Mouse (Mus musculus) central nervous system, embryonic 18 days (tissue): Measurements from ENCODE around the gene Gtf2f1. TPM values are rescaled to one million over a fixed set of nuclear protein-coding genes. Genes with fewer than 3 reads are reported as not detected.

Source experiments
- polyA plus RNA-seq: library from polyadenylated mRNA; depleted of rRNA; stranded (reverse); fragments of >200 nt; gene quantifications from 2 replicates; pipeline ENCODE4 v1.2.3, GENCODE M21; 2012; rRNA removed

The Gtf2f1 gene
- 80.5 and 81.7 TPM in 2 replicates for polyA plus RNA-seq

DNA sequence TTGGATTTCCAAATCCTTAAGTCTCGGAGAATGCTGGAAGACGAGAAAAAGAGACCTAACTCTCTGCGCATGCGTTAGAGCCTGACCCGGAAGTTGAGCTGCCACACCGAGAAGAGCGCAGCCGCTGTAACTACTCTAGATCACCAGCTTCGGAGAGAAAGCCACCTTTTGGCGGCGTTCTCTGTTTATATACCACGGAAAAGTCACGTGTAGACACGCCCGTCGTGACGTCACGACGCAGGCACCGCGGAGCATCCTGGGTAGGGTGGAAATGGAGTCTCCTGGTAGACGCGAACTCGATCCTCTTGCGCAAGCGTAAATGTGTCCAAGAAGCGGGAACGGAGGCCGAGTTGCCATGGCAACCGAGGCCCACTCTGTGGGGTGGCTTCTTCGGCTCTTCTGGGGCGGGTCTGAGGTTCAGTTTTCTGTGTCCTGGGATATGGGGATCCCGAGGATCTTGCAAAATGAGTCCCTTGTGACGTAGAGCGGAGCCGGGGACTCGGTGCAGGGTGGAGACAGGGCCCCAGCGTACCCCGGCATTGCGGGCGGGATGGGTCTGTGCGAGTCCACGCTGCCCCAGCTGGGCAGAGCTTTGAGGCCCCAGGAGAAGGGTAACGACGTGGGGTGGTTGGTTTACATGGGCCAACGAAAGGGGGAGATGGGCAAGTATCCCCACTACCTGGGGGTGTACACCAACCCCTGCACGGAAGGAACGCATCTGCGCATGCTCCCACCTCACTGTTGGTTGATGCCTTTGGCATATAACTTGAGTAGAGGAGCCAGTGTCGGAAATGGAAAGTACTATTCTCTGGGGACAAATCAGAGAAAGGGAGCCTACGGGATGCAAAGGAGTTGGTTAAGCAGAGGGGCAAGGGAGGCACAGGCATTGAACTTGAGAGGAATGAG is at the start of gene Gtf2f1, which contains the start of gene Gm17949:
TSS of gene Gtf2f1 (minus strand) at position 53 of the 906 bp plus-strand sequence.
TSS of gene Gm17949 (plus strand) at position 234 of the 906 bp plus-strand sequence.

DNA sequence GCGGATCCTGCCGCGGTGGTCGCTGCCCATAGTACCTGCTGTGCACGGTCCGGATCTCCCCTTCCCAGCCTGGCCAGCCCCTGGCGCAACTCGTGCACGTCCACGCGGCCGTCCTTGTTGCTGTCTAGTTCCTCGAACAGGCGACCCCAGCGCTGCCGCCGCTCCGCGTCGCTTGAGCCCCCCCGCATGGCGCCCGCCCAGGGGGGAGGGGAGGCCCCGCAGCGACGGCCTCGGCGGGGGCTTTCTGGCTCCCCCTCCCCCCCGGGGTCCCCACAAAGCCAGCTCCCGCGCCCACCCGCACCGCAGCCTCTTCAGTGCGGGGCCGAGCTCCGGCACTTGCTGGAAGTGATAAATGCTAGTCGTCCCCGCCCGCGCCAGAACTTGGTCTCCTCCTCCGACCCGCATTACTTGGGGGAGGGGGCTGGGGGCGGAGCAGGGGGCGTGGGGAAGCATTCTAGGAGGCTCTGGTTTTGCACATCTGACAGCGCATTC is 48.4 kb upstream of the Gtf2f1 start, which contains the start of gene Slc25a23:
TSS of gene Slc25a23 (minus strand) at position 378 of the 492 bp plus-strand sequence.

GRCm38 (mm10) chr17:57058891-57059485 is 47.9 kb upstream of the Gtf2f1 start, which contains the start of gene Crb3:
TSS of gene Crb3 (plus strand) at chr17:57059105.

DNA sequence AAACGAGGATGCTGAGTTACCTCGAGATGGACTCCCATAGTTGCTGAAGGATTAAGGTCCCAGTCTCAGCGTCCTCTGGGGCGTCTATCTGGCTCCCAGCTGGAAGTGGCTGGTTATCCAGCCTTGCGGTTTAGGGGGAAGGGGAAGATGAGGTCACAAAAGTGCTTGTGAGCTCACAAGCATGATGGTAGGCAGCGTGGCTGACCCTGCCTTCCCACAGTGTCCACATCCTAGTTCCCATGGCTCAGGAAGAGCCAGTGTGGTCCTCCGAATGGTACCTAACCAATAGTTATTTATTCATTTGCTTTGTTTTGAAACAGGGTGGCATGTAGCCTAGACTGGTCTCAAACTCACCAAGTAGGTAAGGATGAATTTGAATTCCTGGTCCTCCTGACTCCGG is 30.5 kb upstream of the Gtf2f1 start, which contains the start of gene Slc25a41:
TSS of gene Slc25a41 (minus strand) at position 101 of the 400 bp plus-strand sequence.

DNA sequence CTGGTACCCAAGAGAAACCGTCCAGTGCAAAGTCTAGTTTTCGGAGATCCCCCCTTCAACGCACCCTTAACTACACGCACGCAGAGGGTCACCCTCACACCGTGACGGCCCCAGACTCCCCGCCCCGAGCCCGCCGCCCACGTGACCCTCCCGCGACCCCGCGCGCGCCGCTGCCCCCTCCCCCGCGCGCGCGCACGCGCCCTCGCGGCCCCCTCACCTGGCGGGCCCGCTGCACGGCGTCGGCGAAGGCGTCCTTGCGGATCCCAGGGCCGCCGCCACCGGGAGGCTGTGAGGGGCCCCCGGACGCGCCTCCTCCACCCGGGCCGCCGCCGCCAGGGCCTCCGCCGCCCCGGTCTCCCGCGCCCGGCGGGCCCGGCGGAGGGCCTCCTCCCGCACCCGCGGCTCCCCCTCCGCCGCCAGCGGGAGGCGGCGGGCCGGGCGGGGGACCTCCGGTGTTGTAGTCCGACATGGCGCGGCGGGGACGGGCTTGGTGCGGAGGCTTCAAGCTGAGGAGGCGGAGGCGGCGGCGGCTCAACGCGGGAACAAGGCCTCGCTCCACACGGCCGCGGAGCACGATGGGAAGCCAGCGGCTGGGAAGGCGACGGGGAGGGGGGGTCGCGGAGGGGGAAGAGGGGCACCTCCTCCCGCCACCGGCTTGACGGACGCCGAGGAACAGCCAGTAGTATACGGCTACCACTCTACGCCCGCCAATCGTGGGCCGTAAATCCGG is 20.0 kb upstream of the Gtf2f1 start, which contains the start of gene Khsrp:
TSS of gene Khsrp (minus strand) at position 592 of the 730 bp plus-strand sequence.

DNA sequence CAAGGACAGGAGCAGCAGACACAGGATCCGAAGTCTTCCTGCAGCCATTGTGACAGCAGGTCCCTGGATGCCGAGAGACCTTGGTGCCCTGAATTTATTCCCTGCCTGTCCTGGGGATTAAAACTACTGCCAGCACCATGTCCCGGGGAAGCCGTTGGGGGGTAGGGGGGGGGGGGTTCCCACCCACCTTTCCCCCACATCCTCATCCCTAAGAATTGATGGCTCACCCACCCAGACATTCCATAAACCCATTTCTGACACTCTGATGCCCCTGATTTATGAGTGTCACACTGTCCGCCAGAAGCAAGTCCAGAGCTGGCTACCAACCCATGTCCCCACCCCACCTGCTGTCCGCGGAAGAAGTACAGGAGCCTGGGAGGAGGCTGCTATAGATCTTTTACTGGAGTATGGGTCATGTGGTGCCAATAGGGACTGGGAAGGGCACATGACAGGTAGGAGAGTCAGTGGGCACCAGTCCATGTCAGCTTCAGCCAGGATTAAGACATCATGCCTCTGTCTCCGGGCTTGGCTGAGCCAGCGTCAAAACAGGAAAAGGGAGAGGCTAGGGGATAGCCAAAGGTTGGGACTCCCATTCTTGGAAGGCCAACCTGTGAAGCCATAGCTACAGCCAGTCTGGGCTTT is 11.0 kb downstream of the Gtf2f1 start, which contains the start of gene Pspn:
TSS of gene Pspn (minus strand) at position 51 of the 642 bp plus-strand sequence.

GRCm38 (mm10) chr17:56997029-56997667 is 13.9 kb downstream of the Gtf2f1 start, which contains the start of gene Alkbh7:
TSS of gene Alkbh7 (plus strand) at chr17:56997339.

GRCm38 (mm10) chr17:56990115-56990746 is 20.9 kb downstream of the Gtf2f1 start, which contains the start of gene Clpp:
TSS of gene Clpp (plus strand) at chr17:56990305.

GRCm38 (mm10) chr17:56982013-56982412 is 29.1 kb downstream of the Gtf2f1 start, which contains the start of gene Acer1:
TSS of gene Acer1 (minus strand) at chr17:56982126.

Other genes starting within 250 kb of the Gtf2f1 start
- gene Dus3l, start 246.5 kb downstream of the Gtf2f1 start, polyA plus RNA-seq = 192 and 196 TPM in 2 replicates
- 2.1 and 2.4 TPM in 2 replicates for gene Prr22, start 241.0 kb downstream of the Gtf2f1 start, polyA plus RNA-seq
- gene Rfx2, start 180.3 kb downstream of the Gtf2f1 start, polyA plus RNA-seq = 3.2 and 3.9 TPM in 2 replicates
- 0.01 and 0.04 TPM in 2 replicates for gene Acsbg2, start 136.8 kb downstream of the Gtf2f1 start, polyA plus RNA-seq
- gene 1700061G19Rik, start 135.8 kb downstream of the Gtf2f1 start, polyA plus RNA-seq = 0.08 TPM in 2 replicates
- gene Mllt1, start 75.9 kb downstream of the Gtf2f1 start, polyA plus RNA-seq = 115 and 124 TPM in 2 replicates
- gene Acer1, start 29.2 kb downstream of the Gtf2f1 start, polyA plus RNA-seq = not detected in 2 replicates
- 147 and 151 TPM in 2 replicates for gene Clpp, start 21.0 kb downstream of the Gtf2f1 start, polyA plus RNA-seq
- 36.5 and 41.5 TPM in 2 replicates for gene Alkbh7, start 13.9 kb downstream of the Gtf2f1 start, polyA plus RNA-seq
- 0.39 TPM in 1 of 2 replicates, not detected in the other for gene Pspn, start 11.3 kb downstream of the Gtf2f1 start, polyA plus RNA-seq
- gene Gm17949, start 181 bp upstream of the Gtf2f1 start, polyA plus RNA-seq = 0.04 and 0.06 TPM in 2 replicates
- 69.3 and 75.7 TPM in 2 replicates for gene Khsrp, start 20.2 kb upstream of the Gtf2f1 start, polyA plus RNA-seq
- 0.04 and 0.08 TPM in 2 replicates for gene Slc25a41, start 30.4 kb upstream of the Gtf2f1 start, polyA plus RNA-seq
- 3.5 TPM in 2 replicates for gene Crb3, start 47.8 kb upstream of the Gtf2f1 start, polyA plus RNA-seq
- 99.8 and 105 TPM in 2 replicates for gene Slc25a23, start 48.6 kb upstream of the Gtf2f1 start, polyA plus RNA-seq
- gene Dennd1c, start 67.2 kb upstream of the Gtf2f1 start, polyA plus RNA-seq = 3.1 and 3.5 TPM in 2 replicates
- gene Tubb4a, start 76.5 kb upstream of the Gtf2f1 start, polyA plus RNA-seq = 187 and 200 TPM in 2 replicates
- 8.1 TPM in 2 replicates for gene Tnfsf9, start 94.0 kb upstream of the Gtf2f1 start, polyA plus RNA-seq
- gene Cd70, start 138.5 kb upstream of the Gtf2f1 start, polyA plus RNA-seq = 0.84 and 0.88 TPM in 2 replicates
- gene Tnfsf14, start 182.9 kb upstream of the Gtf2f1 start, polyA plus RNA-seq = not detected in 2 replicates
- 1.5 and 3.6 TPM in 2 replicates for gene C3, start 216.8 kb upstream of the Gtf2f1 start, polyA plus RNA-seq
- 16.3 and 16.7 TPM in 2 replicates for gene Gpr108, start 237.2 kb upstream of the Gtf2f1 start, polyA plus RNA-seq
- 10.2 and 11.1 TPM in 2 replicates for gene Trip10, start 238.2 kb upstream of the Gtf2f1 start, polyA plus RNA-seq